Mouse (Mus musculus) R1 (cell line): ENCODE data around the gene Scfd2.

Experiments
- DNase-seq: peaks from one replicate; pipeline ENCODE4 v3.0.0-alpha.2; 2018; ENCODE audit warnings: low read depth, low spot score

Scfd2 gene

DNA sequence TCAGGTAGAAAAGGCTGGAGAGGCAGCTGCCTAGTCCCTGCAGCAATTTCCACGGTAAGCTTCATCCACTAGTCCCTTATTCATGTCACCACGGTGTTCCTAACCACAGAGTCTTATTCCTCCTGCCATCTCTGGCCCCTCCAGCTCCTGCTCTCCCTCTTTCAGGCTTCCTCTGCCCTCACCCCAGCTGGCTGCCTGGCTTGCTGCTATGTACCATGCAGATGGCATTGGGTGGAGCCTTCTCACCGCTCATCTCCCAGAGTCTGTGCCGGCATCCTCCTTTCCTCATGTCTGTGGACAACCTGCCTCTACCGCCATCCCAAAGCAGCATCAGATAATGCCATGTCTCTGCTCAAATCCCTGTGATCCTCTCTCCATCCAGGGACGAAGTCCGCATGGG lies 218.0 kb downstream of the Scfd2 start:
- no peak for DNase-seq

- DNase-seq = no peak
These were observed 219.7 kb downstream of the Scfd2 start for GRCm38 (mm10) chr5:74311865-74312264.

- peak; percentile 71 for DNase-seq
These were observed 220.2 kb downstream of the Scfd2 start for GRCm38 (mm10) chr5:74311200-74311825.

DNA sequence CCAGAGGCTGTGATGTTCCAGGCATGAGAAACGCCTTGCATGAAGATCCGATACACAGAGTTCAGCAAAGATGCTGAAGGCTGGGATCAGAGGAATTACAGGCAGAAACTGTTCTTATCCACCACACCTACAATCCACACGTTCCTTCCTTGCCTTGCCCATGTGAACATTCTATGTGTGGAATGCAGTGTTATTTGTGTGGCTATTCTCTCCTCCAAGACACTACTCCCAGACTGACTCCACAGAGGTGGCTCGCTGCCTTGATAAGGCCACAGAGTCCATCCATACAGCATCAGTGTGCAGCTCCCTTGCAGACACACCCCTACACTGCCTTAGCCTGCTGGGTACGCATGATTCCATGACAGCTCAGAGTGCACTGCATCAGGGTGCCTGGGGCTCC lies 221.5 kb downstream of the Scfd2 start:
- DNase-seq = no peak

DNA sequence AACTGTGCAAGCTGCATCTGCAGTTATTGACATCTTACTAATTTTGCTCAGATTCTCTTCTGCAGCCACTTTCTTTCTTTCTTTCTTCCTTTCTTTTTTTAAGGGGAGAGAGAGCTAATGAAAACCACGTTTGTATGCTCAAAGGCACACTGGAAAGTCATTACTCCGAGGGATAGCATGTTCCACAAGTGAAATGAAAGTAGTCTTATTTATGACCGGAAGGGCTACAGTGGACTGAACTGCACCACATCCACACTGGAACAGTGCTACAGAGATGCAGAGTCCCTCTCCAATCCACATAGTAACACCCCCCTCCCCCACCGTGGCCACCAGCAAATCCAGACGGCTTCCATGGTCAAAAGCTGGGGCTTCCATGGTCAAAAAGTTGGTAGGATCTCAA lies 224.3 kb downstream of the Scfd2 start:
- no peak for DNase-seq

DNA sequence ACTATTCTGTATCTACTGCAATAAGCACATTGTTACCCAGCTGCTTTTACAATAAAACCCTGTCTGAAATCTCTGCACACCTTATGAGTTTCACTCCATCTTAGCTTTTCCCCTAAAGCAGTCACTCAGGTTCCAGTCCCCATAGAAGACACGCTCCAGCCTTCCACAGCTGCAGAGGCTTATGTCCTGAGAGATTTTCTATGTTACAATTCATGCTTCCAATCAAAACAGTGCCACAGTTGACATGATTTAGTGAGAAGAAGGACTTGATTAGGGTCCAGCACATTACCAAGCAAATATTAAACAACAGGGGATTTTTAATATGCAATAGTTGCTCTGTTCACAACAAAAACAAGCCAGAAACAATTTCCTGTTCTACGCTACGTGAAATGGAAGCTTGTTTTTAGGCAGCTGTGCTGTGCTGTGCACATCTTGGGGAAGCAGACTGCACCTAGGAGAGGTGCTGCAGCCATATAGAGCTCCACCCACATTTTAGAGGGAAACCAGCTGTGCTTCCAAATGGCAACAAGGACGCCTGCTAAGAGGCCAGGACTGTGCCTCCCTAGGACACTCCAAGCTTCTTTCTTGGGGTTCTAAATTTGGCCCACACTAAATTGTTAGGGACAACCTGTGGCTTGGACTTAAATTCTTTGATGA lies 225.9 kb downstream of the Scfd2 start:
- no peak for DNase-seq

DNA sequence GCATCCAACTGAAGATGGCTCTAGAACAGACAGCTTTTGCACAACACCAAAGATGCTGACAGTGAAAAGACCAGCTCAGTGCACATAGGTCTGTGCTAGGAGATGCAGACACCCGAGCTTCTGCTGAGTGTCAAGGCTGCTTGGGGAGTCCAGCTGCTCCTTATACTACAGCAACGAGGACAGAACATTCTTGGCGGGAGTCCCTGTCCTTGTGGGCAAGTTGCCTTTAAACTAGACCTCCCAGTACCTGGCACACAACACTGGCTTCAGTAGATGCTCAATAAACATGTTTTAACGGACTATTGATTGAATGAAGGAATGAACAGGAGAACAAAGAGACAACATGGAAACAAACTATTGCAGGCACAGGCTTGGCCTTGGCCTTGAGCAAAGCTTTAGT lies 226.8 kb downstream of the Scfd2 start:
- no peak for DNase-seq

DNA sequence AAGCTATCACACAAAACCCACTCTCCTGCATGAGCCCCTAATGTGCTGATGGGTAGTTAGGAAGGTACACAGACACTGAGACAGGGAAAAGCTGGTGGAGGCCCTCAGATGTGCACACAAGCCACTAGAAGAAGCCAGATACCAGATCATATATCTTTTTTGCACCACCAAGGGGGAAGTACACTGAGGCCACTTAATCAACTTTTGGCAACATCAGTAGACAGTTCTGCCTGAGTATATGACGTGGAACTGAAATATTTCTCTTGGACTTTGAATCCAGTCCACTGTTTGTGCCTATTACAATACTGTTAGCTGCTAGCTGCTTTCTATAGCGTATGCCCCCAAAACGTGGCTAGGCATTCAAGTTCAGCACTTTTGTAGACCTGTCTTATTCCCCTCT lies 229.2 kb downstream of the Scfd2 start:
- no peak for DNase-seq

DNA sequence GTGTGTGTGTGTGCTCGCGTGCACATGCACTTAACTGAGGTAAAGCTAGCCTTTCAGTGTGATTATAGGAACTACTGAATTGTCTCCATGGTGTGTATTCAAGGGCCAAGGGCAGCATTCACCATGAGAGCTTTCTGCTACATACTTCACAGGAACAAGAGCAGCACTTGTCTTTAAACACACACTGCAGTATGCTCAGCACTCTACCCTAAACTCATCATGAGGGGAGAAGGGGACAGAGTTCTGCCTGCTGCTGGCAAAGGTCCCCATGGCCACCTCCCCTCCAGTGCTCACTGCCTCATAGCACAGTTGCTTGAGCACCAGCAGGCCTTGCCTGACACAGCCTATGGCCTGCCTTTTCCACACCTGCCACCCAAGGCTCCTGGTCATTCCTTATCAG lies 230.1 kb downstream of the Scfd2 start:
- DNase-seq = no peak

DNA sequence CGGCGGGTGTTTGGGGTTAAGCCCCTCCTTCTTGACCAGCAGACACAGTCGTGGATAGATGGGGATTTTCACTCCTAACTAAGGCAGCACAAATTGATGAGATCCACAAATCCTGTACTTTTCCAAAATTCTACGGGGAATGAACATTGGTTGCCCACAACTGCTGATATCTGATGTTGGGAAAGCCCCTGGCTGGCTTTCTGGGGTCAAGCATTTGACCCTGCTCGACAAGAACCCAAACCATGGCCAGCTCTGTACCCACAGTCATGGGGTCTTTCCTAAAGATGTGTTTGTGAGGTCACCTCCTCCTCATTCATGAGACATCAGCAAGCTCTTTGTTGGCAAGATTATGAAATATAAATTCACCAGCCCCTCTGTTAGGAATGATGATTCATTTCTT lies 230.6 kb downstream of the Scfd2 start:
- DNase-seq = no peak

- DNase-seq = no peak
These were observed 231.4 kb downstream of the Scfd2 start for GRCm38 (mm10) chr5:74300140-74300539.

GRCm38 (mm10) chr5:74297113-74297512 lies 234.4 kb downstream of the Scfd2 start:
- no peak for DNase-seq

GRCm38 (mm10) chr5:74296096-74296495 lies 235.5 kb downstream of the Scfd2 start:
- no peak for DNase-seq

DNA sequence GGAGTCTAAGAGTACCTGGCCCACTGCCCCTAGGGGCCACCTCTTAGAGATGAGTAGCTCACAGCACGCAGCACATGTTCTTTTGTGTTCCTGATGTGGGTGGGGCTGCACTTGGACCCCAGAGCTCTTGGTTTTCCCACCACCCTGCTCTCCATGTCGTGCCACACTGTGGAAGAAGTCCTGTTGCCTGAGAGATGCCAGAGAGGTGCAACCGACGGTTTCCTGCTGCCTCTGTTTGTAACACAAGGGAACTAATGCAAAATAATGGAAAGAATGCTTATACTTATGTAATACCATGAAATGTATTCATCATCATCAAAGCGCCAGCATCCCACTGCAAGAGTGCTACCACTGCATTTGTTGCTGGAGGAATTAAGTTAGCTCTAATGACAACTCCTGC lies 238.0 kb downstream of the Scfd2 start:
- DNase-seq = no peak

DNA sequence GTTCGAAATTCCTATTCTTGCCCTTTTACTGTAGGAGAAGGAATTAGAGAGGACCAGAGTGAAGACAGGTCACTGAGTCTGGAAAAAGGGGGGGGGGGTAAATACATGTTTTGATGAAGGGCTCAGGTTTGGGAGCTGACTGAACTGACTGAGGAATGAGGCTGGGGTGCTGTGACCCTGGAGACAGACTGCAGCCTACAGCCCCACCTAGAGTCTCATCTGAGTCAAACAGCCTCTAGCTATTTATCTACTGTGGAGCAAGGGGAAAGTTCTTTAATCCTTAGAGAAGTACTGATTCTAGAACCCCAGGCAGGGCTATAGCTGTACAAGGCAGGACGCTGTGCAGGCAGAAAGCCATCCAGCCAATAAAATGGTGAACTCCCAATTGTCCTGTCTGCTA lies 239.5 kb downstream of the Scfd2 start:
- DNase-seq = peak; percentile 29

DNA sequence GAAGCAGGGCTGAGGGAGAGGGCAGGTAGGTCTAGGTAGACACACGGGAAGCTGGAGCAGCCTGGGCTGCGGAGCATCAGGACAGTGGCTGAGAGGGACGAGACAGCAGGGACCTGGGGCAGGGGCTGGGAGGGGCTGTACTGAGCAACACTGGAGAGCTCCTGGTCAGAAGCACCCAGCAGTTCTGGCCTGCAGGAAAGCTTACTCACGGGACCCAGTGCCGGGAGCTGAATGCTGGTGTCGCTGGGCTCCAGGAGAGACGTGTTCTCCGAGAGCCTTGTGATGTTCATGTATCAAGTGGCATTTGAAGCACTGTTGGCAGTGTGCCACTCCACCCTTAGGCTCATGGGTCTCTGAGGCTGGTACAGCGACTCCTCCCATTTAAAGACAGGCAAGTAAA lies 240.0 kb downstream of the Scfd2 start:
- no peak for DNase-seq

GRCm38 (mm10) chr5:74289957-74290356 lies 241.6 kb downstream of the Scfd2 start:
- no peak for DNase-seq

DNA sequence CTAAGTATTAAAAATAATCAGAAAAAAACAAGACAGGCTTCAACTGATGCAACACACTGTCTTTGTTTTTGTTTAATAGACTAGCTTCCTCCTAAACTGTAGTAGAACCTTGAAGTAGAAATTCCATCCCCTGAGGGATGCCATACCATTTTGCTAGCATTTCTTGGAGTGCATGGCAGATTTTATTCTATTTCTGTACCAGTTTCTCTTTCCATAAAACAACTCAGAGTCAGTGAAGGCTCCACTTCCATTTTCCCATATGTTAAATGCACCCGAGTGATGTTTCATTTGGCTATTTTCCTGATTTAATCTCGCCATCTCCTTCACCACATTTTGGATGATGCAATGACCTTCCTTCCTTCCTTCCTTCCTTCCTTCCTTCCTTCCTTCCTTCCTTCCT lies 243.4 kb downstream of the Scfd2 start:
- DNase-seq = no peak

DNA sequence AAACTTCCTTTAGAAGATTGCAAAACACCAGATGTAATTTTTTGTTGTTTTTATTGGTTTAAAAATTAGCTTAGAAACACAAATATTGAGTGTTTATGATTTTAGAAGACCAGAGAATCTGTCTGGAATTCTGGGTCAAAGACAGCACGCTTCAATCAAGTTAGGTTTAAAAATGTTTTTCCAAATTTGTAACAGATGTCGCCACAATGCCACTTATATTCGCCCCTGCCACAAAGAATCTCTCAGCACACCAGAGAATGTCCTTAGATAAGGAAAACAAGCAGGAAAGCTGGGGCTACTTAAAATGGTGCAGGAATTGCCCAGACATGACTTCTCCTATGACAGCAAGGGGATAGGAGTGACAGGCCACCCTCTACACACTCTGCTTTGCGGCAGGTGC lies 245.3 kb downstream of the Scfd2 start:
- no peak for DNase-seq

DNA sequence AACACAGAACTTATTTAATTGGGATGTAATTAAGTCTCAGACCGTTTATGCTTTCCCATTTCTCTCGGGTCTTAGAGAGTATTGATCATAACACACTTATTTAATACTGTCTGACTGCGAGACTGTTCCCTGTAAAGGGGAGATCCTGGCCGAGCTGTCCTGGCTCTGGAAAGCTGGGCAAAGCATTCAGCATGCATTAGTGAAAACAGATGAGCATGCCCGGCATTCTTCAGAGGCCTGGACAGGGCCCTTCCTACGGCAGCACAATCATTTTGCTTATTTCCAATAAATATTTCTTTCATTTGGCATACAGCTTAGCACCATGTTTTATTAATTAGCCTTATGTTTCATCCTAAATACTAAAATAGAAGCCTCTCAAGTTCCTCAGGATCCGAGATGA lies 245.8 kb downstream of the Scfd2 start:
- no peak for DNase-seq

- peak; percentile 61 for DNase-seq
These were observed 246.3 kb downstream of the Scfd2 start for GRCm38 (mm10) chr5:74285289-74285688.

- no peak for DNase-seq
These were observed 248.0 kb downstream of the Scfd2 start for GRCm38 (mm10) chr5:74283545-74283944.

DNA sequence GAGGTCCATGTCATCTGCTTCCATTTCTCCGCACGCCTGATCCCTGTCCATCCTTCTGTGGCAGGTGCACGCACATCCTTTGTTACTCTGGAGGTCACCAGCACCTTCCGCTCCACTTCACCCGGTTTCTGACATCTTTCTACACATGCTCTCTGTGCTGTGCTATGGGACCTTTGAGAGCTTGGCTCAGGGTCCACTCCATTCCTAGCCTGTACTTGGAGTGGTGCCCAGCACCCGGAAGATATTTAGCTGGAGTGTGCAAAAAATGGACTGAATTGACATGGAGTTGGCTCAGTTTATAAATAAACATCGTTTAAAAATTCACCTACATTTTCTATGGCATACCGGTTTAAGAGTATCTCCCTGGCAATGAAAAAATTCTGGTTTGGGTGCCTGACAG lies 250.1 kb downstream of the Scfd2 start:
- DNase-seq = no peak

DNA sequence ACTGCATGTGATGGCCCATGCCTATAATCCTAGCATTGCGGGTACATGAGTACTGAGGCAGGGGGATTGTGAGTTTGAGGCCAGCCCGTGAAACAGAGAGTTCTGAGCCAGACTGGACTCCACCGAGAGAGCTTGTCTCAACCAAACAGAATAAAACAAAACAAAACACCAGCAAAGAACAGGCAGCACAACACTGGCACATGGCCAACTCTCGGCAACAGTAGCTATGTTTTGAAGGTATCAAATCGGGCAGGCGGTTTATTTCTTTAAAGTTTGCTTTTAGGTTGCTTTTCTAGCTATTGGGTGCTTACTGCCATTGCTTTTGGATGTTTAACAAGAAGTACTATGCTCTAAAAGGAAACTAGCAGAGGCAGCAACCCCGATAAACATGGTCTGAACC lies 251.9 kb downstream of the Scfd2 start:
- DNase-seq = no peak
